Comparison of ENCODE assay signal across 17 mouse cellular contexts in genomic region chr17:48858891-48859290, GRCm38 (mm10).
DNase-seq lines count a peak whose midpoint lies in the region; ATAC-seq lines count a peak whose summit lies in the region.
"Had no signal": no experiment of that assay in that cellular context is flagged by ENCODE, and none has a peak within 500 bp of the region (broad histone marks: within the 10 kb centered on the region; RNA-seq: fewer than 3 reads in every experiment).

No protein-coding gene starts in this region.

- no peaks in the 10 kb centered on the region for H3K36me3 ChIP-seq in heart, embryonic 10.5 days
- H3K36me3 ChIP-seq in midbrain, embryonic 10.5 days, result no peaks in the 10 kb centered on the region
- no peaks in the 10 kb centered on the region for H3K36me3 ChIP-seq in midbrain, embryonic 16.5 days (ENCODE audit: control insufficient read depth, insufficient read depth, low read length)
- H3K36me3 ChIP-seq in embryonic facial prominence, embryonic 14.5 days (ENCODE audit: control insufficient read depth, insufficient read depth, low read length), result no peaks in the 10 kb centered on the region

- H3K27me3 ChIP-seq in heart, embryonic 10.5 days (ENCODE audit: insufficient read depth, poor library complexity, severe bottlenecking), result no peaks in the 10 kb centered on the region
- H3K27me3 ChIP-seq in midbrain, embryonic 10.5 days (ENCODE audit: low read depth, poor library complexity, severe bottlenecking), result no peaks in the 10 kb centered on the region
- no peaks in the 10 kb centered on the region for H3K27me3 ChIP-seq in midbrain, embryonic 16.5 days (ENCODE audit: control insufficient read depth, insufficient read depth, low read depth, low read length)
- H3K27me3 ChIP-seq in embryonic facial prominence, embryonic 14.5 days (replicated peaks; ENCODE audit: control insufficient read depth, insufficient read depth, low read length), result no peaks in the 10 kb centered on the region

- WGBS in heart, embryonic 10.5 days, result 52% methylated on average over 6 of the region's 6 CpGs
- 57% methylated on average over 6 of the region's 6 CpGs for WGBS in midbrain, embryonic 10.5 days
- WGBS in midbrain, embryonic 16.5 days, result 56% methylated on average over 6 of the region's 6 CpGs
- 49% methylated on average over 6 of the region's 6 CpGs for WGBS in embryonic facial prominence, embryonic 14.5 days

- H3K4me2 ChIP-seq in midbrain, embryonic 16.5 days (ENCODE audit: low read length), result no peak overlapping the region
- H3K4me2 ChIP-seq in embryonic facial prominence, embryonic 14.5 days (ENCODE audit: low read depth, low read length), result no peak overlapping the region

- H3K4me1 ChIP-seq in heart, embryonic 10.5 days, result no peaks in the 10 kb centered on the region
- H3K4me1 ChIP-seq in midbrain, embryonic 10.5 days, result peaks cover 11% of the 10 kb centered on the region
- H3K4me1 ChIP-seq in midbrain, embryonic 16.5 days (ENCODE audit: control insufficient read depth, insufficient read depth, low read length), result no peaks in the 10 kb centered on the region
- no peaks in the 10 kb centered on the region for H3K4me1 ChIP-seq in embryonic facial prominence, embryonic 14.5 days (ENCODE audit: control insufficient read depth, insufficient read depth, low read length)

- DNase-seq in heart, adult 11 months, result peak; percentile 5
- no peak for DNase-seq in heart, embryonic 10.5 days (ENCODE audit: low spot score)
- DNase-seq in midbrain, embryonic 10.5 days (ENCODE audit: low spot score), result peak; percentile 28
- peak; percentile 47 for DNase-seq in embryonic facial prominence, embryonic 14.5 days (ENCODE audit: low spot score)
- peak; percentile 3 for DNase-seq in yolk sac, embryonic 10.5 days (ENCODE audit: low spot score)
- no peak for DNase-seq in thymus, adult 18-20 months
- DNase-seq: B cell, adult 2 months; cerebellum, postnatal 14 days; kidney, adult 2 months; layer of hippocampus, adult 9-11 months; left cerebral cortex, postnatal 4 days; lung, adult 18-20 months; right cerebral cortex, adult 18-20 months; thymus, adult 2 months had no signal

- no peaks in the 10 kb centered on the region for H3K9me3 ChIP-seq in heart, embryonic 10.5 days
- no peaks in the 10 kb centered on the region for H3K9me3 ChIP-seq in midbrain, embryonic 10.5 days (replicated peaks)
- no peaks in the 10 kb centered on the region for H3K9me3 ChIP-seq in midbrain, embryonic 16.5 days (replicated peaks; ENCODE audit: control insufficient read depth, low read length, poor library complexity, severe bottlenecking)
- no peaks in the 10 kb centered on the region for H3K9me3 ChIP-seq in embryonic facial prominence, embryonic 14.5 days (ENCODE audit: control insufficient read depth, low read length)

- no peak overlapping the region for H3K9ac ChIP-seq in midbrain, embryonic 16.5 days (ENCODE audit: low read depth, low read length)
- no peak overlapping the region for H3K9ac ChIP-seq in embryonic facial prominence, embryonic 14.5 days (ENCODE audit: low read depth, low read length)

- no peak overlapping the region for H3K27ac ChIP-seq in heart, embryonic 10.5 days
- no peak overlapping the region for H3K27ac ChIP-seq in midbrain, embryonic 10.5 days (replicated peaks)
- H3K27ac ChIP-seq in midbrain, embryonic 16.5 days (ENCODE audit: low read length), result no peak overlapping the region
- H3K27ac ChIP-seq in embryonic facial prominence, embryonic 14.5 days (replicated peaks; ENCODE audit: low read depth, low read length), result no peak overlapping the region

- no peak overlapping the region for H3K4me3 ChIP-seq in heart, embryonic 10.5 days
- H3K4me3 ChIP-seq in midbrain, embryonic 10.5 days, result no peak overlapping the region
- no peak overlapping the region for H3K4me3 ChIP-seq in midbrain, embryonic 16.5 days (ENCODE audit: low read depth, low read length)
- H3K4me3 ChIP-seq in embryonic facial prominence, embryonic 14.5 days (ENCODE audit: low read depth, low read length), result no peak overlapping the region
- H3K4me3 ChIP-seq: erythroblast, embryonic 14.5 days had no signal

- no peak for ATAC-seq in midbrain, embryonic 16.5 days
- ATAC-seq in embryonic facial prominence, embryonic 14.5 days (ENCODE audit: low read depth), result no peak
- ATAC-seq in megakaryocyte progenitor cell, adult 5-6 weeks (replicated peaks; ENCODE audit: poor library complexity), result no peak

Comparison
In these comparisons a context has a peak if more than half of its experiments do, and no peak if none do; other contexts are left out.
1. DNase-seq: peak in heart, adult 11 months (single experiment), midbrain, embryonic 10.5 days (single experiment), embryonic facial prominence, embryonic 14.5 days (single experiment) and yolk sac, embryonic 10.5 days (single experiment); none in heart, embryonic 10.5 days (single experiment) and thymus, adult 18-20 months (0 of 2).